In the genomic region with DNA sequence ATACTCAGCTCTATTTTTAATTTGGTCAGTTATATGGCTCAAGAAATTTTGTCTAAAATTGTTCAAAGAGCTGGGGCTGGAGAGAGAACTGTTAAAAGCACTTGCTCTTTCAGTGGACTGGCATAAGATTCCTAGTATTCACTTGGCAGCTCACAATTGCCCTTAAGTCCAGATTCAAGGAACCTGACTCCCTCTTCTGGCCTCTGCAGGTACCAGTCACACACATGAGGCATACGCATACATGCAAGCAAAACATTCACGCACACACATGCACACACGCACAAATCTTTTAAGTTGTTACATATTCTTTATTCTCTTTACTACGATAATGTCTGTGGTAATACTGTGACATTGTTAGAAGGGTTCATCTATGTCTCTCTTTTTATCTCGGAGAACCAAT, we compare ENCODE assay signal across 22 mouse cellular contexts. TPM values are rescaled to one million over a fixed set of nuclear protein-coding genes. Genes with fewer than 3 reads are reported as not detected.
DNase-seq lines count a peak whose midpoint lies in the region; ATAC-seq and TF ChIP-seq lines count a peak whose summit lies in the region.
"Had no signal": no experiment of that assay in that cellular context is flagged by ENCODE, and none has a peak within 500 bp of the region (broad histone marks: within the 10 kb centered on the region; RNA-seq: fewer than 3 reads in every experiment).

No protein-coding gene starts in this region.

- no peaks in the 10 kb centered on the region for H3K9me3 ChIP-seq in ES-Bruce4 (replicated peaks; ENCODE audit: control insufficient read depth, insufficient read depth, low read length, poor library complexity, severe bottlenecking)
- H3K9me3 ChIP-seq: embryonic facial prominence, embryonic 12.5 days; hindbrain, embryonic 12.5 days; intestine, embryonic 15.5 days; limb, embryonic 10.5 days; liver, embryonic 13.5 days; neural tube, embryonic 15.5 days had no signal

- H3K27ac ChIP-seq in layer of hippocampus, adult 2 months: no peak overlapping the region
- no peak overlapping the region for H3K27ac ChIP-seq in ES-Bruce4 (ENCODE audit: insufficient read depth, low read length)
- H3K27ac ChIP-seq: embryonic facial prominence, embryonic 12.5 days; intestine, embryonic 15.5 days; left cerebral cortex, adult 2 months; limb, embryonic 10.5 days; liver, embryonic 13.5 days; neural tube, embryonic 15.5 days had no signal

- no peak for TF ChIP-seq EP300 in ES-Bruce4 (IDR thresholded peaks at IDR 0.05; ENCODE audit: insufficient read depth, low read depth, low read length)

- H3K4me1 ChIP-seq in ES-Bruce4 (ENCODE audit: control insufficient read depth, insufficient read depth, low read length): peaks cover 7% of the 10 kb centered on the region

- no peak for TF ChIP-seq POLR2A in ES-Bruce4 (IDR thresholded peaks at IDR 0.05; ENCODE audit: insufficient read depth, low read length)

- no peak overlapping the region for H3K4me3 ChIP-seq in layer of hippocampus, adult 2 months
- no peak overlapping the region for H3K4me3 ChIP-seq in ES-Bruce4 (ENCODE audit: low read depth, low read length)
- H3K4me3 ChIP-seq: embryonic facial prominence, embryonic 12.5 days; hindbrain, embryonic 12.5 days; intestine, embryonic 15.5 days; left cerebral cortex, adult 2 months; limb, embryonic 10.5 days; liver, embryonic 13.5 days; neural tube, embryonic 15.5 days had no signal

- no peak overlapping the region for H3K9ac ChIP-seq in ES-Bruce4 (ENCODE audit: low read depth, poor library complexity, severe bottlenecking)
- H3K9ac ChIP-seq: embryonic facial prominence, embryonic 12.5 days; forebrain, postnatal 0 days; hindbrain, embryonic 12.5 days; intestine, embryonic 15.5 days; liver, embryonic 13.5 days; neural tube, embryonic 15.5 days had no signal

- peaks cover 5% of the 10 kb centered on the region for H3K27me3 ChIP-seq in ES-Bruce4 (ENCODE audit: control insufficient read depth, insufficient read depth, low read length, poor library complexity, severe bottlenecking)

- no peaks in the 10 kb centered on the region for H3K36me3 ChIP-seq in ES-Bruce4 (ENCODE audit: control insufficient read depth, insufficient read depth, low read length, poor library complexity, severe bottlenecking)
- H3K36me3 ChIP-seq: embryonic facial prominence, embryonic 12.5 days; hindbrain, embryonic 12.5 days; intestine, embryonic 15.5 days; limb, embryonic 10.5 days; liver, embryonic 13.5 days; neural tube, embryonic 15.5 days had no signal

- peak; percentile 25; the same call in 1 of the 2 replicates for TF ChIP-seq CTCF in layer of hippocampus, adult 2 months (conservative IDR thresholded peaks at IDR 0.05)
- peak; percentile 13 for TF ChIP-seq CTCF in ES-Bruce4 (IDR thresholded peaks at IDR 0.05; ENCODE audit: low read depth, low read length)

- 0 out of 2 replicates have a peak, but pooled peaks have one; percentile 39 for ATAC-seq in megakaryocyte progenitor cell, adult 5-6 weeks (replicated peaks; ENCODE audit: poor library complexity)
- ATAC-seq: forebrain, postnatal 0 days; intestine, embryonic 15.5 days; midbrain, embryonic 16.5 days had no signal

- DNase-seq in layer of hippocampus, adult 2 months (ENCODE audit: low spot score in 2 of 2): no peak
- DNase-seq in layer of hippocampus, adult 9-10 months (ENCODE audit: low spot score): no peak
- peak; percentile 23 for DNase-seq in A20 (ENCODE audit: low read depth, low spot score)
- DNase-seq in gastrocnemius, adult 8-10 months (ENCODE audit: low spot score in 2 of 2): no peak
- no peak for DNase-seq in kidney, postnatal 36 days
- DNase-seq: adrenal gland, adult 8-10 months; cerebellum, postnatal 10 days; forebrain, postnatal 0 days; heart, postnatal 10 days; kidney, postnatal 14 days; layer of hippocampus, adult 9-11 months; liver, embryonic 13.5 days; thymus, adult 18-20 months had no signal

RNA-seq across cellular contexts. Expression of gene Dll1, which starts 6.7 kb away (rescaled TPM):
- 10 to 100 TPM in 1 of 2 experiments, 1 to 10 TPM in 1; 8.8 to 14.0 TPM for total RNA-seq in layer of hippocampus, adult 2 months (2021)
- 1.4 and 2.0 TPM in 2 replicates for polyA plus RNA-seq in ES-Bruce4 (2011; ENCODE audit: insufficient read depth, insufficient read length, low read depth, missing spikeins)
- total RNA-seq in megakaryocyte progenitor cell, adult 5-6 weeks (2015): not detected in 2 replicates
- 0.24 TPM in 1 of 2 replicates, not detected in the other for total RNA-seq in megakaryocyte progenitor cell, adult 5-6 weeks (2017)
- 1 to 10 TPM; 1.4 to 4.0 (median 2.1) TPM for total RNA-seq in gastrocnemius, adult 8-10 months (2022)

RNA-seq across cellular contexts. Expression of gene Fam120b, which starts 12.6 kb away (rescaled TPM):
- total RNA-seq in layer of hippocampus, adult 2 months (2021): 10 to 100 TPM; 49.0 to 49.2 TPM
- polyA plus RNA-seq in ES-Bruce4 (2011; ENCODE audit: insufficient read depth, insufficient read length, low read depth, missing spikeins): 9.4 and 9.7 TPM in 2 replicates
- 9.7 and 13.1 TPM in 2 replicates for total RNA-seq in megakaryocyte progenitor cell, adult 5-6 weeks (2015)
- 12.2 and 13.4 TPM in 2 replicates for total RNA-seq in megakaryocyte progenitor cell, adult 5-6 weeks (2017)
- total RNA-seq in gastrocnemius, adult 8-10 months (2022): 10 to 100 TPM in 3 of 4 experiments, 1 to 10 TPM in 1; 9.5 to 12.1 (median 10.5) TPM
